Mouse (Mus musculus) thymus, postnatal 0 days (tissue): ENCODE results near the gene Smarcad1. TPM values are rescaled to one million over a fixed set of nuclear protein-coding genes. Genes with fewer than 3 reads are reported as not detected.

Source experiments
- polyA plus RNA-seq: library from polyadenylated mRNA; unstranded; fragments of >200 nt; fragmentation: Nextera tagmentation; extraction: Ambion mirVana; gene quantifications from 2 replicates; pipeline ENCODE4 v1.2.1, GENCODE M21; 2015

Gene Smarcad1
- polyA plus RNA-seq, 1 experiment from 2014 or later: 96.3 TPM

Other genes with a start within 250 kb of the Smarcad1 start
- gene Hpgds, start 102.3 kb downstream of the Smarcad1 start, polyA plus RNA-seq: 13.4 and 14.4 TPM in 2 replicates